Mouse (Mus musculus): Measurements from ENCODE around the gene Spo11.

The Spo11 gene

DNA sequence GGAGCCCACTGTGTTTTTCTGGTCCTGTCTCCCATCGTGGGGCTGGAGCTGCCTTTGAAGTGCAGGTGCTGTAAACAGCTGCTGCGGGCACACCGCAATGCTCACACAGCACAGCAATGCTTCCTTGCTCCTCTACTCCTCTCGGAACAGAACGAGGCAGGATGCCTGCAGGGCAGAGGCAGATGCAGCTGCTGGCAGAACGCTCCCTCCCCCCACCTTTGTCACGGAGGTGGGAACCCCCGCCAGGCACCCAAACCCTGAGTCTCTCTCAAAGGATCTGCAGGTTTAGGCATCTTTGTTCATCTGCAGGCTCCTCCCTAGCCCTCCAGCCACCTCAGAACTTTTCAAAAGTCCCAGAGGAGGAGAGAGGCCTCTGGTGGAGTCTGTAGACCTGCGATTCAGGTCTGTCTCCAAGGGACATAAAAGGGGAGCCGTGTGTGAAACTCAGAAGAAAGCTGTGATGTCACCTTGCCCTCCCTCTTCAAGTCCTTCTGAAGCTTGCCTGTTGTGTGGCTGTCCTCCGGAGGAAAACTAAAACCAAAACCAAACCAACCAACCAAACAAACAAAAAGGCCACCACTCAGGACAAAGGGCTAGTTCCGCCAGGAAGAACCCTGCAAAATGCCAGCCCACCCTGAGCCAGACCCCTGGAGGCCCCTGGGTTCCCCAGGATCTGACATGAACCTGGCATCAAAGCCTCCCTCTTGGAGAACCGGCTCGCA is at the start of gene Spo11:
Gene Spo11 (plus strand): TSS at position 292 of the 722 bp plus-strand sequence.
- ATAC-seq (ENCODE audit: low TSS enrichment) = peak; percentile 65; the same call in 1 of the 2 replicates

DNA sequence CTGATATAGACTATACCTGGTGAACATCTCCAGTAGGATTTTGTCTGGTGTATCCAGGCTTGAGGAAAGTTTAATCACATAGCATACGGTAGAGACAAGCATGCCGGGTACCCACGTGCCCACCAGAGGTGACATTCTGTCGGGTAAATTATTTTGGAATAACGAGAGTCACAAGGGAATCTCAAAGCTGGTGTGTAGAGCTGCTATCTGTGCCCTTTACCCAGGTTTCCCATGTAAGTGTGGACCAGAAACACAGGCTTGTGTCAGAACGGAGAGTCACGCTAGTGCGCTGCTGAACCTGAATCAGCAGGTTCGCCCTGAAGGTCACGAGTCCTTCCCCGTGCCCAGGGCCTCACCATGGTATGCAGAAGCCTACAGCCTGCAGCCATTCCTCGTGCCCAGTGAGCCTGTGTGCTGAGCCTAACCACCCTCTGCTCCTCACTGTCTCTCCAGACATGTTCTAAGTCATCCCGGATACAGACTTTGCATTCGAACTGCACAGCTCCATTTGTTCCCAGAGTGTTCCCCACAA is 47.5 kb upstream of the Spo11 start:
- ATAC-seq (ENCODE audit: low TSS enrichment) = no peak

- ATAC-seq (ENCODE audit: low TSS enrichment) = no peak
Observed at GRCm38 (mm10) chr2:172931137-172931898, 46.2 kb upstream of the Spo11 start.

DNA sequence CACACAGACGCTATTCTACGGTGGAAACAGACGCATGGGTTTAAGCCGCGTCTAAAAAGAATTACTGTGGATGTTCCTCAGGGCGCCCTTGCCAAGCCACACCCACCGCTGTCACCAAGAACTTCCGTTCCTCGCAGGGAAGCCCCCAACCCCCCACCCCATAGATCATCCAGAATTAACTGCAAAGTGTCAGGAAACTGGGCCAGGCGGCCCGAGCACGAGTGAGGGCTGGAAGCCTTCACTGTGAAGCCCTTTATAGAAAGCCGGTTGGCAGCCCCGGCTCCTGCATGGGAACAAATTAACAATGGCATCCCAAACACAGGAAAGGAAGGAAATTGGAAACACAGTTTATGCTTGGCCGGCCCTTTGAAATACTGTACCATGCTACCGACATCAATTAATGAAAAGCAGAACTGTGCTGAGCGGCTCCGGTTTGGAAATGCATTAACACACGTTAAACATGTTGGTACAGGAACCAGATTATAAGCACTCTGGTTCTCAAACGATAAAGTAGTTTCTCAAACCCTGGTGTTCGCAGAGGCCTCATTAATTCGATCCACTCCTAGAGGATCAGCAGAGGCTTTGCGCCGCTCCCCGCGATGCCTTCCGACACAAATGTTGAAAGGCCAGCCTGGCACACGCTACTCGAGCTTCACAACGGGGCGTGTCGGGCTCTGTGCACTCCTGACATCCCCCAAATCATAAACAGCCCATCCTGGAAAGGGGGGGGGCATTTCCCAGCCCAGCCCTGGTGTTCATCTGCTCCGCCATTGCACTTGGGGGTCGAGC is 43.7 kb upstream of the Spo11 start:
- ATAC-seq (ENCODE audit: low TSS enrichment) = peak; percentile 20; the same call in 1 of the 2 replicates

- ATAC-seq (ENCODE audit: low TSS enrichment) = no peak
Observed at GRCm38 (mm10) chr2:172934420-172934788, 43.1 kb upstream of the Spo11 start.

DNA sequence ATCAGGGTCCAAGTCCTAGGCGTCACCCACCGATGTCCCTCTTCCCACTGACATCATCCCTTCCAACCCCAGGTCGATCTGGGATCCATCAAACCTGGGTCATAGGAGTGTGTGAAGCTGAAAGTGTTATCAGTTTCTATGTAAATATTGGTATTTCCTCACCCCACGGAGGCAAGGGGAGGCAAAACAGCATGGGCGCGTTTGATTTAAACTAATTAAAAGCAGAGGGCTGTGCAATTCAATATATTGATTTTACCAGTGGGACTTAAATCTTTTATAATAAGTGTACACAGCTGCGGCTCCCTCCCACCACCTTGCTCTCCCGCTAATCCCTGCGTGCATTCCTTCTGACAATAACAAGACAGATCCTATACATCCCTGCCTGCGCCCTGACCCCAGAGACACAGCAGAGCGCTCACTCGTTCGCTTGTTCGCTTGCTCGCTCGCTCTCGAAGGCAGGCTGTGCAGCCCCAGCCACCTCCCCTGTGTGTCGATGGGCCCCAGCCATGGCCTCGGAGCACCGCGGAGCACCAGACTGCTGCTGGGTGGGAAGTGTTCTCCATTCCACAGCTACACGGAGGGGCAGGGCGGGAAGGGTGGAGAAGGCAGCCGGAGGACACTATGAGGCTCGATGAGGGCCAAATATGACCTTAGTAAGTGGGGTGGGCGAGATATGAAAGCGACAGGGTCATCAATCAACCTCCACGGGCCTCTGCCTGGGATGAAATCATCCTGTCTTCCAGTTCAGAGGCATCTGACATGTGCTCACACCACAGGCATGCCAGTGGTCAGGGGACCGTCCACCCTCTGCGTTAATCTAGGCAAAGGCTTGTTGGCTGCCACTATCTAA is 42.4 kb upstream of the Spo11 start:
- no peak for ATAC-seq (ENCODE audit: low TSS enrichment)

GRCm38 (mm10) chr2:172935776-172936562 is 41.5 kb upstream of the Spo11 start:
- ATAC-seq (ENCODE audit: low TSS enrichment) = no peak

DNA sequence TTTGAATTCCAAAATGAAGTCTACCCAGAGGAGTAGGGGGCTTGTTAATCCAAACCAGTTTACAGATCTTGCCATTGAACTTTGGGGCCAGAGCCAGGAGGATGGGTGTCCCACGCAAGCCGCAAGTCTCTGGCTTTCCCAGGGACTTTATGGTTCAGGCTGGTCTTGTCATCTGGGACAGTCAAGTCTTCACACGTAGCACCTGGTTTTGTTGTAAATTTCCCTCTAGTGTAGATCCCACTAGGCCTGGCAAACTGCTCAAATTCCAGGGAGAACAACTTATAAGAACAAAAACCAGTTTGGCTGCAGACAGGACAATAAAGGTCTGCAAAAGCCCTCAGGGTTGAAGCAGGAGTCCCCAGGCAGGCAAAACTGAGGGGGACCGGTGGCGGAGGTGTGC is 40.7 kb upstream of the Spo11 start:
- ATAC-seq (ENCODE audit: low TSS enrichment) = no peak

- ATAC-seq (ENCODE audit: low TSS enrichment) = no peak
Observed at GRCm38 (mm10) chr2:172937326-172938190, 39.9 kb upstream of the Spo11 start.

DNA sequence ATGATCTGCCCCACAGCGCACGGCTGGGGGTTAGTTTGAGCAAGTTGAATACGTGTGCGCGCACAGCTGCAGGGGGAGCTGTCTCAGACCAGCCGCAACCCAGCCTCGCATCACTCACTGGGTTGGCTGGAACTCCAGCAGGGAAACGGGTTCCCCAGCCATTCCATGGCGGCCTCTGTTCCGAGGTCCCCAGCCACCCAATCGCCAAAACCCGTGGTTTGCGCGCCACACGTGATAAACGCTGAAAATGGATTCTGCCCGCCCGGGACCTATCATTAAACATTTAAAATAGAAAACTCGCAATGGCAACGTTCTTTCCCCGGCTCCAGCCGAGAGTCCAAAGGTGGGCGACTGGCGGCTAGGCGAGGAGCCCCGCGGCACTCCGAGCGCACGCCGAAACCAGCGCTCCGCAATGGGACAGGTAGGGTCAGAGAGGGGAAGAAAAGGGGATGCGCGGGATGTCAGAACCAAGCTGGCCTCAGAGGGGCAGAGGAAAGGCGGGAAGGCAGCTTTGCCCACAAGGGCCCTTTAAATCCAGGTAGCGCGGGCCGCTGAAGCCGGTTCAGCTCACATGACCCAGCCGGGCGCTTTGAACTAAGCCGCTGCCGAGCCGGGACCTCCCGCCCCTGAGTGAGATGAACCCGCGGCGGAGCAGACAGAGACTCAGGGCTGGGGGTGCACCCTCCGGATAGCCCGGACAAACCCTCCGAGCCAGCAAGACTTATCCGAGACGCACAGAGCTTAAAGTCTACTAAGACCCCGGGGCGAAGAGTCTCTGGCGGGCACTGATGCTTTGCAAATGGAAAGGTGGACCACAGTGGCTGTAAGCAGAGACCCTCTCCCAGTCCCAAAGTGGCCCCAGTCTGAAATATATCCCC is 38.5 kb upstream of the Spo11 start:
- no peak for ATAC-seq (ENCODE audit: low TSS enrichment)

DNA sequence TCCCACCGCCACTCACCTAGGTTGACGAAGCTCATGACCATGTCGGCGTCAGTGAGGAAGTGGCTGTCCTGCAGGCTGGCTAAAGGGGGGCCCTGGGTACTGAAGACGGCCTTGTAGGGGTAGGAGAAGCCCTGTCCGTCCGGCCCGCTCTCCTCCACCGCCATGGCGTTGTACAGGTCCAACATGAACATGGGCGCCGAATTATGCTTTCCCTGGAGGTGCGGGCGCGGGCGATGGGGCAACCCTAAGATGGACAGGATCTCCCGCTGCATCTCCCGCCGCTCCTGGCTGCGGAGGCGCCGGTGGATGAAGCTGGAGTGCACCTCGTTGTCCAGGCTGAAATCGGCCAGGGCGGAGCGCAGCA is 37.9 kb upstream of the Spo11 start:
- no peak for ATAC-seq (ENCODE audit: low TSS enrichment)

DNA sequence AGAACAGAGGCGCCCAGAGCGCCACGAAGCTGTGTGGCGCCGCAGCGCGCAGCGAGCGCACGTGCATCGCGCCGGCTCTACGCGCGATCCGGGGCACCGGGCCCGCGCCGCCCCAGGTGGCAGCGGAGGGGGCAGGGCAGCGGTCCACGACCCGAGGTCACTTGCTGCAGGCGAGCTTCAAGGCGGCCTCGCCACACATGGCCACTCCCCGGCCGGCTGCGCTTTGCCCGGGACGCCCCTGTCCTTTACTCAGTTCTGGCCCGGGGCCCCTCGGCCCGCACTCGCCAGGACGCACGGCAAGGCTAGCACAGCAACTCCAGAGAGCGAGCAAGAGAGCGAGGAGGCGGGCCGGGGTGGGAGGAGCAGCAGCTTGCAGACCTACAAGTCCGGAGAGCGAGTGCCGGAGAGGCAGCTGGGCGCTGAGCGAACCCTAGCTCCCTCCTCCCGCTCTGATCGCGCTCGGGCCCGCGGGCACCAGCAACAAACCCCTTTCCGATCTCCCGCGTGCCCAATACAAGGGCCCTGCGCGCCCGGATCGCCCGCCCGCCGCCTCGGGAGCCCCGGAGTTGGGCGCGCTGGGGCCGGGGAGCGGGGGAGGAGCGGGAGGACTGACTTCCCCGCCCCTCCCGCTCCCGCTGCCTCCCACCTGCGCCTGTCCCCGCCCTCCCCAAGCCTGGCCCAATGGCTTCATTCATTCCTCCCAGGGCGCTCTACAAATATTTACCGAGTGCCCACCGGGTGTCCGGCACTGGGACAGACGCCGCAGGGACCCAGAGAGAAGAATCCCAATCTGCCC is 37.3 kb upstream of the Spo11 start, which contains the start of gene Bmp7:
Gene Bmp7 (minus strand): TSS at position 319 of the 796 bp plus-strand sequence.
- ATAC-seq (ENCODE audit: low TSS enrichment) = peak; percentile 84

DNA sequence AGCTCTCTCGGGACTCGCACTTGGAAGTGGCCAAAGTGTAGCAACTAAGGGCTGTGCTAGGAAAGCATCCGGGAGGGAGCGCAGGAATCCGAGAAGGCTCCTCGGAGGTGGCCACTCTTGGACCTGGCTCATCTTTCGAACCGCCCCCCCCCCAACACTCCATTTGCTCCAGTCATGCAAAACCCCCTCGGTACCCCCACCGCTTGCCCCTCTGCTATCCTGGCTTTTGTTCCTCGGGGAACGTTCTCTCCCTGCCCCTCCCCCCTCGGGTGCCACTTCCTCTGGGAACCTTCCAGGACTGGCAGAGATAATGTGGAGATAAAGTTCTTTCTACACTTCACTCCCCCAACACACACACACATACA is 36.7 kb upstream of the Spo11 start:
- ATAC-seq (ENCODE audit: low TSS enrichment) = no peak

DNA sequence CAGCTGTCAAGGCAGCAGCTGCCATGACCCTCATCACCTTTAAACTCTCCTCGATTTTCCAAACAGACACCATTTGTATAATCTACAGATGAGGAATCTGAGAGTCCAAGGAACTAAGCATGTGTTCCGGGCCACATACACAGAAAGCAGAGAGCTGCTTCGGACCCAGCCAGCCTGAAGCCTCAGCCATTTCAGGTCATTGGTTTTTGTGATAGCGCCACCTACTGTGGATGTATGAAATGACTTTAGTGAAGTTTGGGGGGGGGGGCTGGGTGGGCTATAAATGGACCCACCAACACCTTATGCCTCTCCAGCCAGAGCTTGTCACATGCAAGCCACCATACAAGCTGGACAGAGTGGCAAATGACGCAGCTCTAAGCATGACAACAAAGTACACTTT is 28.4 kb upstream of the Spo11 start:
- no peak for ATAC-seq (ENCODE audit: low TSS enrichment)

- no peak for ATAC-seq (ENCODE audit: low TSS enrichment)
Observed at GRCm38 (mm10) chr2:172950119-172950676, 27.3 kb upstream of the Spo11 start.

DNA sequence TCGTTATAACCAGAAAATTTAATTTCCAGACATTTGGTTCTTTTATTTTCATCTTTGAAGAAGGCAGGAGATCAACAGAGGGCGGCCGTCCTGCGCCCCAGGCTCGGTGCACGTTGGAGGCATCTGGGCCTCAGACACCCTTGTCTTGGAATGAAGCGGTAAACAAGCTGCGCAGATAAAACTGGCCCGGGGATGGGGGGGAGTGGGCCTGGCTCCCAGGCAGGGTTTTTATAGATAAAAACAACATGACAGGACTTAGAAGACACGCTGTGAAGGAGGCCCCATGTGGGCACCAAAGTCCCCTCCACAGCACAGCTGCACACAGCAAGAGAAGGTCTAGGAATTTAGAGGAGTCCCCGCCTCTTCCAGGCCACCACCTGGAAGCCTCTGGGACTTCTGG is 26.8 kb upstream of the Spo11 start:
- ATAC-seq (ENCODE audit: low TSS enrichment) = no peak

- no peak for ATAC-seq (ENCODE audit: low TSS enrichment)
Observed at GRCm38 (mm10) chr2:172951976-172952375, 25.5 kb upstream of the Spo11 start.
